Mouse (Mus musculus) lung, adult 2 months (tissue): ENCODE measurements around the gene Olfr954. TPM values are rescaled to one million over a fixed set of nuclear protein-coding genes. Genes with fewer than 3 reads are reported as not detected.

Source experiments
- DNase-seq: peaks from one replicate; pipeline ENCODE4 v3.0.0; 2022
- H3K4me1 ChIP-seq: fragments of 200-500 bp; 2 replicates; pipeline ENCODE4 v1.6.1; 2011; ENCODE audit warnings: low read length; ENCODE audit not compliant: control insufficient read depth, insufficient read depth
- H3K4me3 ChIP-seq: fragments of 200-500 bp; replicated peaks from 2 replicates; pipeline ENCODE3; 2011; ENCODE audit warnings: low read depth, mild to moderate bottlenecking, control low read depth, low read length; ENCODE audit errors: extremely low read depth
- CTCF ChIP-seq: fragments of 200-500 bp; IDR thresholded peaks from 2 replicates; pipeline ENCODE4 v1.5.1; 2011; ENCODE audit warnings: mild to moderate bottlenecking, low read length, control low read depth; ENCODE audit not compliant: insufficient read depth
- POLR2A ChIP-seq: fragments of 200-500 bp; IDR thresholded peaks from 2 replicates; pipeline ENCODE4 v1.6.1; 2011; ENCODE audit warnings: low read depth, mild to moderate bottlenecking, control low read depth, low read length, borderline replicate concordance; ENCODE audit errors: extremely low read depth
- WGBS: fragments of 180-500 bp; shearing (Covaris S2); methylation state at CpG from one replicate; pipeline ENCODE4 v1.1.7; 2018; 5-methylcytosine and 5-hydroxymethylcytosine counted together
- polyA plus RNA-seq: library from polyadenylated mRNA; depleted of rRNA; stranded (reverse); fragments of >200 nt; gene quantifications from 2 replicates; pipeline ENCODE4 v1.2.3, GENCODE M21; 2012; rRNA removed

The Olfr954 gene
- polyA plus RNA-seq: not detected in 2 replicates

DNA sequence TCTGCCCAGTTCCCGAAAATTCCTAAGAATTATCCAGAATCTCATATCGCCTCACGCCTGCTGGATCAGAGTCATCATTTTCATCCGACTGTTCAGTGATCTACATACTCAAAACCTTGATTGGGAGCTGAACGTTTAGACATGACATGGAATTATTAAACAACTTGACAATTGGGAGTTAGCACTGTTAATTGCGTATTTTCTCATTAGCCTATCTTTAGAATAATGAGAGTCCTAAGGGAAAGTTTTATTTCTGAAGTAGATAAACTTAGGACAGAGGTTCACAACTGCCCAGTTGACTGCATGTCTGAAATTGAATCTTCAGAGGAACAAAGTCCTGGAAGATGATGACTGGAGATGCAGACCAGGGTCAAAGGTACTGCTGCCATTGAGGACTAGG, at the start of gene Olfr954:
Olfr954 (plus strand) TSS at position 301 of the 400 bp plus-strand sequence.
- H3K4me1 ChIP-seq: no peaks in the 10 kb centered on the region
- no peak for TF ChIP-seq POLR2A
- TF ChIP-seq CTCF: no peak
- H3K4me3 ChIP-seq: no peak within 1 kb of the TSS
- WGBS: 79% methylated on average over 6 of the region's 6 CpGs
- no peak for DNase-seq

DNA sequence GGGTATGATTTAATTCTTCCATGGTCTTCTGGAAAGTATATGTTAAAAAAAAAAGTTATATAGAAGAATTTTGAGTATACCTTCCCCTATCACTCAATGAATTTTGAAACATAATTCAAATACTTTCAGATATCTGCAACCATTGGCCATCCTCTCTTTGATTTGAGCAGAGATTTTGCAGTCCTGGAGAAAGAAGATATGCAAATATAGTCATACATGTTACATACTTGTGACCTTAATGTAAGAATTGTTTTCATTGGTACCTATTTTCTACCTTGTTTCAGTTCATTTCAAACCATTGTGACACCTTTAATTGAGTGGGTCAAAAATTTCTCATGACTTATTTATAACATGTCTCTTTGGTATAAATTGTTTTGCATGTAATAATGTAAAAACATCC, 29.5 kb upstream of the Olfr954 start, which contains the start of gene Olfr952:
Olfr952 (minus strand) TSS at position 101 of the 400 bp plus-strand sequence.
- Histone ChIP-seq H3K4me1 (no peaks in the 10 kb centered on the region), H3K4me3 (no peak within 1 kb of the TSS)
- TF ChIP-seq CTCF (no peak), POLR2A (no peak)
- no peak for DNase-seq

DNA sequence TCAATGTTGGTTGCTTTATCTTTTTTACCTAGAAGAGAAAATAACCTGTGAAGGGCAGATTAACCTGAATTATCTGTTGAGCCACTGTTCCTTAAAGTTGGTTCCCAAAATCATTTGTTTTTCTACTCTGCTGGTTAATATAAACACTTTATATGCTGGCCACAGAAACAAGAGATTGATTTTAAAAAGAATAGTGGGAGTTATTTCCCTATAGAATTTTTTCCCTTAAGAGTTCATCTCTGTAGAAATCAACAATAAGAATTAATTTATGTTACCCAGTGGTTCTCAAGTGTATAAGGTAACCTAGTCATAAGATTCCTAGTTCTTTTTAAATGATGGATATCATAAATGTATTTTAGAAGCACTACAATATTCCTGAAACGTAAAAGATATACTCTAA, 15.3 kb downstream of the Olfr954 start, which contains the start of gene Olfr955:
Olfr955 (minus strand) TSS at position 101 of the 400 bp plus-strand sequence.
- no peak for DNase-seq
- Histone ChIP-seq H3K4me1 (no peaks in the 10 kb centered on the region), H3K4me3 (no peak within 1 kb of the TSS)
- TF ChIP-seq CTCF (no peak), POLR2A (no peak)
- WGBS: 29% methylated on average over 1 of the region's 1 CpGs

DNA sequence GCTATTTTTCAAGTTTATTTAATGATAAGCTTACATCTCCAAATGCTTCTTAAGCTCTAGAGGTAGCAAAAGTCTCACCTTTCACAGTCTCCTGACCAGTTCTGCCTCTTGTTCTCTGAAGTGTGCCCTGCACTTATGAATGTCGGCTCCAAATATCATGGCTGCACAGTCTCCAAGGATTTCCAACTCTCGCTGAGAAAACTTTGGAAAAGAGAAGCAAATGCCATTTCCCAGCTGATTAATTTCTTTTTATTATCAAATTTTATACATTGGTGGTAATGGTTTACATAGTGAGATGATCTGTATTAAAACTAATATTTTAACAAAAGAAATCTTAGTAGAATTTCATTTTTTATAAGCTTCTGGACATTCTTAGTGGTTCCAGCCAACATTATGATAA, 37.4 kb downstream of the Olfr954 start, which contains the start of gene Olfr44:
Olfr44 (minus strand) TSS at position 101 of the 400 bp plus-strand sequence.
- Histone ChIP-seq H3K4me1 (no peaks in the 10 kb centered on the region), H3K4me3 (no peak within 1 kb of the TSS)
- 74% methylated on average over 2 of the region's 2 CpGs for WGBS
- DNase-seq: no peak
- TF ChIP-seq CTCF (no peak), POLR2A (no peak)

DNA sequence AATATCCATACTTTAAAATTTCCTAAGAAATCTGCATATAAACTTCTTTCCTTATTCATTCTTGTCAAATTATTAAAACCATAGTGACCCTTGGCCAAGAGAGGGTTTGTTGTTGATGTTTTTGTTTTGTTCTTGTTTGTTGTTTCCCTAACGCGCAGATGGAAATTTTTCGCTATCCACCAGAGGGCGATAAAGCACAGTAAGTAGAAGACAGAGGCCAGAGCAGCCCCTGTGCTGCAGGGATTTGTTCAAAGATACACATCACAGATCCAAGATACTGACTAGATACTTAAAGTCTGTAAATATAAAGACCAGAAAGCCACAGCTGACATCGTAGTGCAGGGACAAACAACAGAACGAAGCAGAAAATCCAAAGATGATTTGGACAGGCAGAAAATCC, 52.5 kb downstream of the Olfr954 start:
- DNase-seq: no peak
- Histone ChIP-seq H3K4me3 (no peak overlapping the region), H3K4me1 (no peaks in the 10 kb centered on the region)
- TF ChIP-seq CTCF (no peak), POLR2A (no peak)
- 10% methylated on average over 6 of the region's 6 CpGs for WGBS

DNA sequence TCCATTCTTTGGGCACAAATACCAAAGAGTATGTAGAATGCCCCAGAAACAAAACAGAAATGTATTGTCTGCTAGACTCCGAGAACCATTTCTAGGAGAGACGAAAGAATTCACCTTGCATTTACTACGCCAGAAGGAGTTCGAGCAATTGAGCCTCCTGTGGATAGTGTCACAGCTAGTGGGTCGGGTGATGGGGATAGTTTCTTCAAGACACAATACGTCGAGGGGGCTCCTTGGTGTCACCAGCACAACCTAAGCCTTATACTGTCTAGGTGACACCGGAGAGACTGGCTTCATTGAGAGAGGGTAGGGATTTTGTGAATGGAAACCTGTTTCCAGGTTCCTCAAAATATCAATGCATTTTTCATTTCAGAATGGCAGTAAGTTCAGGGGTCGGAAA, 52.9 kb downstream of the Olfr954 start:
- TF ChIP-seq POLR2A (no peak), CTCF (no peak)
- 80% methylated on average over 9 of the region's 9 CpGs for WGBS
- DNase-seq: no peak

More for the DNA sequence above, 52.9 kb downstream of the Olfr954 start:
- H3K4me1 ChIP-seq: no peaks in the 10 kb centered on the region
- no peak overlapping the region for H3K4me3 ChIP-seq

Other genes with a start within 250 kb of the Olfr954 start
- gene Olfr1537, start 206.7 kb upstream of the Olfr954 start, polyA plus RNA-seq: not detected in 2 replicates
- not detected in 2 replicates for gene Olfr945, start 179.9 kb upstream of the Olfr954 start, polyA plus RNA-seq
- gene Olfr948, start 130.7 kb upstream of the Olfr954 start, polyA plus RNA-seq: not detected in 2 replicates
- not detected in 2 replicates for gene Olfr951, start 69.3 kb upstream of the Olfr954 start, polyA plus RNA-seq
- not detected in 2 replicates for gene Olfr952, start 29.6 kb upstream of the Olfr954 start, polyA plus RNA-seq
- gene Olfr955, start 15.2 kb downstream of the Olfr954 start, polyA plus RNA-seq: not detected in 2 replicates
- gene Olfr44, start 37.3 kb downstream of the Olfr954 start, polyA plus RNA-seq: not detected in 2 replicates
- gene Olfr957, start 59.1 kb downstream of the Olfr954 start, polyA plus RNA-seq: not detected in 2 replicates
- not detected in 2 replicates for gene Olfr958, start 97.4 kb downstream of the Olfr954 start, polyA plus RNA-seq
- not detected in 2 replicates for gene Olfr959, start 118.9 kb downstream of the Olfr954 start, polyA plus RNA-seq
- gene AW551984, start 147.7 kb downstream of the Olfr954 start, polyA plus RNA-seq: 0.25 and 0.56 TPM in 2 replicates
- gene Olfr148, start 154.0 kb downstream of the Olfr954 start, polyA plus RNA-seq: not detected in 2 replicates
- not detected in 2 replicates for gene Olfr960, start 164.7 kb downstream of the Olfr954 start, polyA plus RNA-seq
- gene Olfr961, start 188.4 kb downstream of the Olfr954 start, polyA plus RNA-seq: not detected in 2 replicates
- not detected in 2 replicates for gene Olfr963, start 210.5 kb downstream of the Olfr954 start, polyA plus RNA-seq